In the genomic region with DNA sequence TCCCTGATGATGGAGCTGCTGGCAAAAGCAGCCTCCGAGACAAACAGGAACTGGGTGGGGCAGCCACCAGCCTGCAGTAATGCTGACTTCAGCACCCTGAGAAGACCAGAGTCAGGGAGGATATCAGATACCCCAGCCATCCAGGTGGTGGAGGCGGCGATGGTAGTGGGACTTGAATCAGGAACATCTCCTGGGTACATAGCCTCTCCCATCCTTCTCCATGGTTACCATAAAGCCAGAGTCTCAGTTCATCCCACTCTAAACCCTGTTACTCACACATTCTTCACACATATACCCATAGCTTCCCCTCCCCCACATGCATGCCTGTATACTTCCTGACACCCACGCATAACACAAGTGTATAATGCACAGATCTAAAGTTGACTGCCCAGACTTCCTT, we compare ENCODE assay signal across 14 mouse cellular contexts. TPM values are rescaled to one million over a fixed set of nuclear protein-coding genes. Genes with fewer than 3 reads are reported as not detected.
DNase-seq lines count a peak whose midpoint lies in the region; ATAC-seq lines count a peak whose summit lies in the region.
"Had no signal": no experiment of that assay in that cellular context is flagged by ENCODE, and none has a peak within 500 bp of the region (broad histone marks: within the 10 kb centered on the region; RNA-seq: fewer than 3 reads in every experiment).

No protein-coding gene starts in this region.

- no peak overlapping the region for H3K4me2 ChIP-seq in forebrain, embryonic 13.5 days
- H3K4me2 ChIP-seq: liver, embryonic 12.5 days had no signal

- no peaks in the 10 kb centered on the region for H3K27me3 ChIP-seq in splenic B cell, adult 2 months (ENCODE audit: control insufficient read depth, insufficient read depth, low read length, poor library complexity, severe bottlenecking)
- H3K27me3 ChIP-seq in forebrain, embryonic 13.5 days: no peaks in the 10 kb centered on the region
- H3K27me3 ChIP-seq: liver, embryonic 12.5 days had no signal

- 92% methylated on average over 4 of the region's 4 CpGs for WGBS in forebrain, embryonic 13.5 days

- no peak overlapping the region for H3K9ac ChIP-seq in forebrain, embryonic 13.5 days
- H3K9ac ChIP-seq: liver, embryonic 12.5 days had no signal

- H3K9me3 ChIP-seq in forebrain, embryonic 13.5 days (replicated peaks): no peaks in the 10 kb centered on the region
- H3K9me3 ChIP-seq: liver, embryonic 12.5 days had no signal

- intact Hi-C loops in left cerebral cortex, postnatal 10 days (cut with DNase I): no loop called here
- intact Hi-C loops in heart, postnatal 14 days (cut with DNase I): no loop called here

- no peaks in the 10 kb centered on the region for H3K36me3 ChIP-seq in splenic B cell, adult 2 months (ENCODE audit: control insufficient read depth, insufficient read depth, low read length, poor library complexity, severe bottlenecking)
- H3K36me3 ChIP-seq in forebrain, embryonic 13.5 days (ENCODE audit: poor library complexity, severe bottlenecking): peaks cover 1% of the 10 kb centered on the region; the same call in 1 of the 2 replicates

- peaks cover 12% of the 10 kb centered on the region for H3K4me1 ChIP-seq in forebrain, embryonic 13.5 days

- no peak overlapping the region for H3K4me3 ChIP-seq in forebrain, embryonic 13.5 days
- H3K4me3 ChIP-seq: liver, embryonic 12.5 days had no signal

- ATAC-seq in forebrain, embryonic 13.5 days: no peak
- ATAC-seq: liver, embryonic 12.5 days; lung, postnatal 0 days; midbrain, embryonic 16.5 days had no signal

- no peak overlapping the region for H3K27ac ChIP-seq in forebrain, embryonic 13.5 days
- H3K27ac ChIP-seq: liver, embryonic 12.5 days; stomach, postnatal 0 days had no signal

- peak; percentile 42 to 44 for DNase-seq in left cerebral cortex, adult 18-20 months (ENCODE audit: low spot score in 2 of 2)
- DNase-seq in left cerebral cortex, postnatal 10 days (ENCODE audit: extremely low spot score in 1 of 2, low spot score in 2 of 2): no peak
- peak; percentile 34 to 42 for DNase-seq in B cell, adult 2 months
- peak; percentile 66 for DNase-seq in brain, adult 2 months (ENCODE audit: low read depth, low spot score)
- peak; percentile 37 for DNase-seq in splenic B cell, adult 2 months (ENCODE audit: low read depth, low spot score)
- DNase-seq in urinary bladder, adult 18-20 months (ENCODE audit: low spot score in 2 of 2): no peak
- no peak for DNase-seq in heart, postnatal 14 days
- DNase-seq: adrenal gland, postnatal 36 days; cerebellum, adult 11 months had no signal

RNA-seq across cellular contexts. Expression of a gene that starts 18.3 kb away (rescaled TPM):
- 10 to 100 TPM; 83.7 to 88.8 TPM for total RNA-seq in left cerebral cortex, adult 18-20 months (2021)
- 10 to 100 TPM; 68.0 to 73.2 TPM for total RNA-seq in left cerebral cortex, postnatal 10 days (2021)
- polyA plus RNA-seq in forebrain, embryonic 13.5 days (2015; fragmentation: Nextera tagmentation; extraction: Ambion mirVana): 6.4 and 7.5 TPM in 2 replicates
- total RNA-seq in heart, postnatal 14 days (2021): 1 to 10 TPM; 3.9 to 4.2 TPM

Comparison
In these comparisons a context has a peak if more than half of its experiments do, and no peak if none do; other contexts are left out.
1. DNase-seq: peak in left cerebral cortex, adult 18-20 months (2 of 2), B cell, adult 2 months (2 of 2), brain, adult 2 months (single experiment) and splenic B cell, adult 2 months (single experiment); none in left cerebral cortex, postnatal 10 days (0 of 2), urinary bladder, adult 18-20 months (0 of 2) and heart, postnatal 14 days (0 of 2).
2. RNA of a gene that starts 18.3 kb away (total RNA-seq): 83.7 to 88.8 TPM in left cerebral cortex, adult 18-20 months and 68.0 to 73.2 TPM in left cerebral cortex, postnatal 10 days; 3.9 to 4.2 TPM in heart, postnatal 14 days; every median in the first group is over 10 times any median in the second.